ENCODE assay signal across 8 mouse cellular contexts in the genomic region with DNA sequence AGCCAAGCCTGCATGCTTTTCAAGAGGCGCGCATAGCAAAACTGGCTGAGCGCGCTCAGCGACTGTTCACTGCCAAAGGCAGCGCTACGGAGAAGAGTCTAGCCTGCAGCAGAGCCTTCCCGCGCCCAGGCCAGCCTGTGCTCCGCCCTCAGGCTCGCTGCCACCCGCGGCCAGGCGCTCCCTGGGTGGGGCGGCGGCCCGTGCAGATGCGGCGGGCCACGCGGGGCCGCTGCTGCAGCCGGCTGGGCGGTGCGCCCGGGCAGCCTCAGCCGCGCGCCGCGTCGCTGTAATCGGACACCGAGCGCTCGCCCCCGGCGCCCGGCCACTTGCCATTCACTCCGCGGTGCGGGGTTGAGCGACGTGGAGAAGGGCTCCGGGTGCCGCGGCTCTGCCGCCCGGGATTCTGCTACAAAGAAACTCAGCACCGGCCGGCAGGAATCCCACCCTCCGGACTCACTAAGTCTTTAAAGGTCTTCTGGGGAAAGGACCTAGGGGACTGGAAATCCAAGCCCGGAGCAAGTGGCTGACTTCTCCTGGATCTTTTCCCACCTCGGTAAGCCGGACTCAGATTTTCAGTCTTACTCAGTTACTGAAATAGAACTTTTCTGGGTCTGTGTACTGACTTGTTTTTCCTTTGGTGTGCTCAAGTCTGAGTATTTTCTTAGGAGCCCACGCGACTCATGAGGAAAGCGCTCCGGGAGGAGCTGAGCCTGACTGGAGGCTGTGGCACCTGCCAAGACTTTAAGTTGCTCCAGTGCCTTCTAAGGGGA. TPM values are rescaled to one million over a fixed set of nuclear protein-coding genes. Genes with fewer than 3 reads are reported as not detected.
DNase-seq lines count a peak whose midpoint lies in the region; ATAC-seq and TF ChIP-seq lines count a peak whose summit lies in the region.

No protein-coding gene starts in this region.

- no peak for TF ChIP-seq CTCF in hindbrain, postnatal 0 days (IDR thresholded peaks at IDR 0.05; ENCODE audit: low read depth)

- DNase-seq in adrenal gland, adult 18-20 months (ENCODE audit: low spot score in 2 of 2), result peak; percentile 69 to 74
- peak; percentile 58 for DNase-seq in embryo, embryonic 11.5 days (ENCODE audit: low read depth, low spot score)
- peak; percentile 87 for DNase-seq in gastrocnemius, postnatal 14 days
- DNase-seq in hindbrain, postnatal 0 days (ENCODE audit: low spot score), result peak; percentile 73
- DNase-seq in left cerebral cortex, postnatal 4 days, result peak; percentile 55
- DNase-seq in right cerebral cortex, postnatal 4 days, result peak; percentile 53
- DNase-seq in natural killer cell, adult 2 months (ENCODE audit: low spot score in 2 of 2), result no peak

- peak overlapping the region; percentile 95 for H3K4me2 ChIP-seq in hindbrain, postnatal 0 days (ENCODE audit: low read depth, low read length)

- no peaks in the 10 kb centered on the region for H3K9me3 ChIP-seq in hindbrain, postnatal 0 days (ENCODE audit: low read length)

- H3K9ac ChIP-seq in hindbrain, postnatal 0 days (replicated peaks; ENCODE audit: low read length), result peak overlapping the region; percentile 44

- peak overlapping the region; percentile 75 for H3K4me3 ChIP-seq in hindbrain, postnatal 0 days (ENCODE audit: low read length)

- no peaks in the 10 kb centered on the region; the same call in 1 of the 2 replicates for H3K4me1 ChIP-seq in hindbrain, postnatal 0 days (ENCODE audit: insufficient read depth, low read length)

- intact Hi-C loops in gastrocnemius, postnatal 14 days (cut with DNase I; ENCODE audit: low total_unique reads), result no loop called here
- intact Hi-C loops in left cerebral cortex, postnatal 4 days (cut with DNase I), result loop anchor here (5.0 kb wide), 2 partner anchors 193 to 637 kb away; no protein-coding TSS in a partner anchor

- peak overlapping the region; percentile 20; the same call in 1 of the 2 replicates for H3K27ac ChIP-seq in hindbrain, postnatal 0 days

- WGBS in hindbrain, postnatal 0 days, result under 1% methylated on average over 58 of the region's 59 CpGs

- ATAC-seq in hindbrain, postnatal 0 days, result peak; percentile 93
- peak; percentile 97 for ATAC-seq in megakaryocyte-erythroid progenitor cell, adult 5-6 weeks (replicated peaks; ENCODE audit: low FRiP score, low TSS enrichment, poor library complexity, severe bottlenecking)

- no peaks in the 10 kb centered on the region for H3K36me3 ChIP-seq in hindbrain, postnatal 0 days (ENCODE audit: insufficient read depth, low read length)

- H3K27me3 ChIP-seq in hindbrain, postnatal 0 days (ENCODE audit: insufficient read depth, low read length), result no peaks in the 10 kb centered on the region

RNA-seq across cellular contexts. Expression of gene Sema3c, which starts 0.5 kb away (rescaled TPM):
- total RNA-seq in adrenal gland, adult 18-20 months (2021), result 10 to 100 TPM in 1 of 2 experiments, 1 to 10 TPM in 1; 9.4 to 20.5 TPM
- total RNA-seq in gastrocnemius, postnatal 14 days (2021), result 10 to 100 TPM; 63.4 to 96.1 TPM
- total RNA-seq in hindbrain, postnatal 0 days (2014; rRNA removed), result 23.5 and 26.1 TPM in 2 replicates
- polyA plus RNA-seq in hindbrain, postnatal 0 days (2015; fragmentation: Nextera tagmentation; extraction: Ambion mirVana), result 11.3 and 11.6 TPM in 2 replicates
- 10 to 100 TPM; 24.6 TPM for total RNA-seq in left cerebral cortex, postnatal 4 days (2021)
- not detected in 2 replicates for total RNA-seq in megakaryocyte-erythroid progenitor cell, adult 5-6 weeks (2014; fragmentation: Nextera tagmentation)
- not detected in 2 replicates for total RNA-seq in megakaryocyte-erythroid progenitor cell, adult 5-6 weeks (2017)

Comparison
In these comparisons a context has a peak if more than half of its experiments do, and no peak if none do; other contexts are left out.
1. DNase-seq: peak in adrenal gland, adult 18-20 months (2 of 2), embryo, embryonic 11.5 days (single experiment), gastrocnemius, postnatal 14 days (single experiment), hindbrain, postnatal 0 days (single experiment), left cerebral cortex, postnatal 4 days (single experiment) and right cerebral cortex, postnatal 4 days (single experiment); none in natural killer cell, adult 2 months (0 of 2).
2. RNA of gene Sema3c, which starts 0.5 kb away (total RNA-seq): 63.4 to 96.1 TPM in gastrocnemius, postnatal 14 days, 24.6 TPM in left cerebral cortex, postnatal 4 days, 23.5 to 26.1 TPM in hindbrain, postnatal 0 days and 9.4 to 20.5 TPM in adrenal gland, adult 18-20 months; not detected in megakaryocyte-erythroid progenitor cell, adult 5-6 weeks; every median in the first group is over 10 times any median in the second.